Mouse (Mus musculus): ENCODE data around the gene Gabre.
A peak's percentile ranks its signal among the peaks of the same experiment; 100 is the strongest.

Gabre gene

DNA sequence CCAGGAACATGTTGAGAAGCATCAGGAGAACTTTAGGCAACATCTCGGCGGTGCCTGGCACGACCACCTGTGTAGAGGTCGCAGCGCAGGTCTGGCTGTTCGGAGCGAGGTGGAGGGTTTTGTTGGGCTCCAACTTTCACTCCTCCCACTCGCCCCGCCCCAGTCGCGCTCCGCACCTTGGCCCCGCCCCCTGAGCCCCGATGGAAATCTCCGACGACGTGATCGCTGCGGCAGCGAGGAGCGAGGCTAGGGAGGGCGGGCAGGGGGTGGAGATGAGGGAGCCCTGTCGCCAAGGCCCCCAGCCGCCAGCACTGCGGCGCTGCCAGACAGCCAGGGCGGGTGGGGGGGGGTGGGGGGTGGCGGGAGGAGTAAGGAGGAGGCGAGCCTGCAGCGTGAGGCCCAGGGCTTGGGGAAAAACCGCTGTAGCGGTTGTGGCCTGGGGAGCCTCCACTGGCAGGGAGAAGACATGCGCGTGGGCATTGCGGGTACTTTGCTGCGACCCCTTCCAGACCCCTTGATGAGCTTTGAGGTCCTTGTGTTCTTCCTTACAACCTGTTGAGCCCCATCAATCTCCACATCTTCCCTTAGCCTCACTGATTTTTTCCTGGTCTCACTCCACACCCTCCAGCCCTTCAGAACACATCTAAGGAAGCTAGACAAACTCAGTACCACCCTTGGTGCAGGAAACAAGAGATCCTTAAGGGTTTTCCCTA, at the start of gene Gabre:
Gene Gabre (minus strand): TSS at position 145 of the 713 bp plus-strand sequence.
- peak; percentile 52 for DNase-seq (ENCODE audit: low spot score)

DNA sequence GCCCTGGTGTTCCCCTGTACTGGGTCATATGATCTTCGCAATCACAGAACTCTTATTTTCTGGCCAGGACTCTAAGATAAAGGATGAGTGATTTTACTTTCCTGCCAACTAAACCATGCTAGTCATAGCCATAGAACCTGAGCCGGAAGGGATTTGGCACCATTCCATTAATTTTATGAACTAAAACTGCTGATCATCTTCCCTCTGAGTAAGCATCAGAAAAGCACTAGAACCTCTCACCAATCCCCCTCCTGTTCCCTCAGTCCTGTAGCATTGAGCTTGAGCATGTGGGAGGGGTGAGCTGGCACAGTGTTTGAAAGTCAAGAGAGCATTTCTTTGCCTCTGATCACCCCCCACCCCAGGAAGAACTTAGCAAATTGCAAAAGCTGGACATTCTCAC, 23.2 kb upstream of the Gabre start:
- DNase-seq (ENCODE audit: low spot score), result no peak

DNA sequence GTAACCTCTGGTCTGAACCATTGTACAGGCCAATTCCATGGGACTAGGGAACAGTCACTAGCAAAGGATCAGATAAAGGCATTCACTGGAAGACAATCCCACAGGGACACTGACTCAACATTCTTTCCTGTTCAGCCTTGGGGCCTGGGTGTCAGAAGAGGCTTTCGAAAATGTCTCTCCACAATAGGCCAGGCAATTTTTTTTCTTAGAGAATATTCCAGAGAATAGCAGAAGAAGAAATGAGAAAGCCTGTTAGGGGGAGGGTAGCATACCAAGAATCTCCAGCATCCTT, 715 bp upstream of the Gabre start:
- no peak for DNase-seq (ENCODE audit: low spot score)

DNA sequence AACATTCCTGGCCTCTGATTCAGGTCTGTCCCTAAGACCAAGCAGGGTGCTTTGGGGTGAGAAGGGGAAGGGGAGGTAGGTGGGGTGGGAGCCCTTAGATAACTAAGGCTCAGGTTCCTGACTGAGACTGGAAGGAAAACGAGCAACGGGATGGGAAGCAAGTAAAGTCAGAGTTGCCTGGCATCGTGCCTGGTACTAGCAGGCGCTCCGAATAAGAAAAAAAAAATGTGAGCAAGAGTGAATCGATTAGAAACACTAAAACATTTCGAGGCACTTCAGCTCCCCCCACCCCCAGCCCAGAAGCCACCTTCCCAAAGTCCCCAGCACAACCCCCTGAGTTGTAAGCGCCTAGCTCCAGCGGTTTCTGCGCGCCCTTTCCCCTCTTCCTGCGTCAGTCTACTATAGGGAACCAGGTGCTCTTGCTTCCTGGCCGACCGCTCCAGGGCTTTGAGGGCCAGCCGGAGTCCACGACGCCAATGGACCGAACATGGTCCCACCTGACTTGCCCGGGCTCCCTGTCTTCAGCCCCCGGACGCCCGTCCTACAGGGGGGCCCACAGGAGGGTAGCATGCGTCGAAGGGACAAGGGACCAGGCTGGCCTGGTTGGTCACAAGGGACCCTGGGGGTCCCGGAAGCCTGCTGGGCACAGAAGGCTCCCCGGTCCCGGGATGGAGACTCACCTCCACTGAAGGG, 491 bp downstream of the Gabre start:
- DNase-seq (ENCODE audit: low spot score), result peak; percentile 2

DNA sequence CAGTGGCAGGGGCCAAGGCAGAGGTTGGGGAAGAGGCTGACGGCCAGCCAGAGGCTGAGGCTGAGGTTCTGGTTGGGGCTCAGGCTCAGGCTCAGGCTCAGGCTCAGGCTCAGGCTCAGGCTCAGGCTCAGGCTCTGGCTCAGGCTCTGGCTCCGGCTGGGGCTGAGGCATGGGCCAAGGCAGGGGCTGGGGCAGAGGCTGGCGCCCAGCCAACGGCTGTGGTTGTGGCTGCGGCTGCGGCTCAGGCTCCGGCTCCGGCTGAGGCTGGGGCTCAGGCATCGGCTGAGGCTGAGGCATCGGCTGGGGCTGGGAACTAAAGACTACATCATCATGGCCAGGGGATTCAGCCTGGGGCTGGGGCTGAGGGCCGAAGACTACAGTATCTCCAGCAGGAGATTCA, 4.0 kb downstream of the Gabre start:
- no peak for DNase-seq (ENCODE audit: low spot score)

DNA sequence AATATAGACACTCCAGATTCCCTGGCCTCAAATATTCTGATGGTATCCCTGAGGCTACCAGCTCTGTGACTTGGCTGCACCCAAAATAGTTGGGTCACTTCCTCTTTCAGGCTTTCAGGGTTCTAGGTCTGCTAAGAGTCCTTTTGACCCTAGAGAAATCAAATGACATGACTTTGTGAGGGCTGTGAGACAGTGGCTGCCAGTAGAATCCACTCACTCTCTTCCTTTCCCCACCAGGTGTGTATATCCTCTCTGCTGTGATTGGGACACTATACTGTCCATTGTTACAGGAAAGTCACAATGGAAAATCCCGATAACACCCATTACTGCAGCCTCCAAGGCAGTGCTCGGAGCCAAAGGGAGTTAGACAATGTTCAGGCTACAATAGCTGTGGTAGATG, 52.9 kb downstream of the Gabre start, which contains the start of gene Magea4:
Gene Magea4 (plus strand): TSS at position 301 of the 400 bp plus-strand sequence.
- DNase-seq (ENCODE audit: low spot score), result no peak
